Mouse (Mus musculus) T-helper 2 cell (primary cell): Measurements from ENCODE around the gene Hoxa1.

Experiments
- in situ Hi-C: fragments of 300-600 bp; cut with MboI, MseI; formaldehyde crosslinking; loops from one replicate; pipeline ENCODE4 v1.15.1; 2025; ENCODE audit warnings: high pct_unique_total_duplicates

The Hoxa1 gene

GRCm38 (mm10) chr6:52158276-52159051 is at the start of gene Hoxa1:
Hoxa1 (minus strand) TSS chr6:52158317.
- in situ Hi-C loops = loop anchor here (10.0 kb wide), 1 partner anchor 144 kb away; the partner anchor contains the start of gene Skap2

GRCm38 (mm10) chr6:52207684-52207976 is 49.5 kb upstream of the Hoxa1 start:
- in situ Hi-C loops = no loop called here

- in situ Hi-C loops = no loop called here
Measured at GRCm38 (mm10) chr6:52206882-52207683, 49.0 kb upstream of the Hoxa1 start.

- in situ Hi-C loops = no loop called here
Measured at GRCm38 (mm10) chr6:52205638-52206621, 47.8 kb upstream of the Hoxa1 start.

GRCm38 (mm10) chr6:52205221-52205620 is 47.1 kb upstream of the Hoxa1 start:
- in situ Hi-C loops = no loop called here

GRCm38 (mm10) chr6:52204050-52204752 is 46.1 kb upstream of the Hoxa1 start, which contains the start of gene Hoxa5:
Hoxa5 (minus strand) TSS chr6:52204587.
- in situ Hi-C loops = no loop called here

- in situ Hi-C loops = no loop called here
Measured at GRCm38 (mm10) chr6:52203371-52204049, 45.4 kb upstream of the Hoxa1 start.

- in situ Hi-C loops = no loop called here
Measured at GRCm38 (mm10) chr6:52203121-52203370, 44.9 kb upstream of the Hoxa1 start.

- in situ Hi-C loops = no loop called here
Measured at GRCm38 (mm10) chr6:52202362-52203120, 44.4 kb upstream of the Hoxa1 start.

- in situ Hi-C loops = no loop called here
Measured at GRCm38 (mm10) chr6:52201269-52201668, 43.2 kb upstream of the Hoxa1 start.

- in situ Hi-C loops = no loop called here
Measured at GRCm38 (mm10) chr6:52200751-52201250, 42.7 kb upstream of the Hoxa1 start.

GRCm38 (mm10) chr6:52200073-52200750 is 42.1 kb upstream of the Hoxa1 start:
- in situ Hi-C loops = no loop called here

GRCm38 (mm10) chr6:52197271-52197670 is 39.2 kb upstream of the Hoxa1 start:
- in situ Hi-C loops = no loop called here

- in situ Hi-C loops = no loop called here
Measured at GRCm38 (mm10) chr6:52196811-52197210, 38.7 kb upstream of the Hoxa1 start.

- in situ Hi-C loops = no loop called here
Measured at GRCm38 (mm10) chr6:52194690-52195089, 36.6 kb upstream of the Hoxa1 start.

- in situ Hi-C loops = no loop called here
Measured at GRCm38 (mm10) chr6:52191860-52192550, 33.9 kb upstream of the Hoxa1 start.

GRCm38 (mm10) chr6:52190906-52191810 is 33.0 kb upstream of the Hoxa1 start, which contains the start of gene Hoxa4:
Hoxa4 (minus strand) TSS chr6:52191753.
- in situ Hi-C loops = no loop called here
